ENCODE assay signal across 8 mouse cellular contexts in genomic region chr8:105661167-105661566, GRCm38 (mm10). TPM values are rescaled to one million over a fixed set of nuclear protein-coding genes. Genes with fewer than 3 reads are reported as not detected.
DNase-seq lines count a peak whose midpoint lies in the region; ATAC-seq lines count a peak whose summit lies in the region.

No protein-coding gene starts in this region.

- DNase-seq in cerebellum, adult 9-10 months = peak; percentile 58
- DNase-seq in cerebellum, adult 11 months = no peak
- peak; percentile 12 to 69 for DNase-seq in left cerebral cortex, postnatal 14 days (ENCODE audit: low spot score in 2 of 2)
- DNase-seq in left cerebral cortex, postnatal 10 days (ENCODE audit: extremely low spot score in 1 of 2, low spot score in 2 of 2) = no peak
- peak; percentile 70 for DNase-seq in brain, adult 2 months (ENCODE audit: low read depth, low spot score)
- no peak for DNase-seq in testis, postnatal 14 days (ENCODE audit: low spot score)
- no peak for DNase-seq in ovary, adult 18-20 months (ENCODE audit: low spot score)

- intact Hi-C loops in left cerebral cortex, postnatal 14 days (cut with DNase I) = no loop called here
- intact Hi-C loops in left cerebral cortex, postnatal 10 days (cut with DNase I) = no loop called here

- peak; percentile 82 for ATAC-seq in megakaryocyte-erythroid progenitor cell, adult 5-6 weeks (replicated peaks; ENCODE audit: low FRiP score, low TSS enrichment, poor library complexity, severe bottlenecking)

RNA-seq across cellular contexts. Expression of gene Agrp, which starts 24.0 kb away (rescaled TPM):
- under 1 TPM in 1 of 2 experiments, not detected in 1; 0.51 TPM for total RNA-seq in left cerebral cortex, postnatal 14 days (2021)
- not detected for total RNA-seq in left cerebral cortex, postnatal 10 days (2021)
- total RNA-seq in megakaryocyte-erythroid progenitor cell, adult 5-6 weeks (2014; fragmentation: Nextera tagmentation) = not detected in 2 replicates
- not detected in 2 replicates for total RNA-seq in megakaryocyte-erythroid progenitor cell, adult 5-6 weeks (2017)

RNA-seq across cellular contexts. Expression of gene Ctcf, which starts 24.8 kb away (rescaled TPM):
- total RNA-seq in left cerebral cortex, postnatal 14 days (2021) = 10 to 100 TPM; 57.5 to 58.9 TPM
- 10 to 100 TPM; 54.3 to 55.9 TPM for total RNA-seq in left cerebral cortex, postnatal 10 days (2021)
- total RNA-seq in megakaryocyte-erythroid progenitor cell, adult 5-6 weeks (2014; fragmentation: Nextera tagmentation) = 96.1 and 112 TPM in 2 replicates
- total RNA-seq in megakaryocyte-erythroid progenitor cell, adult 5-6 weeks (2017) = 113 and 160 TPM in 2 replicates

RNA-seq across cellular contexts. Expression of gene Carmil2, which starts 24.9 kb away (rescaled TPM):
- 10 to 100 TPM; 55.4 to 56.2 TPM for total RNA-seq in left cerebral cortex, postnatal 14 days (2021)
- total RNA-seq in left cerebral cortex, postnatal 10 days (2021) = 10 to 100 TPM; 43.6 to 46.6 TPM
- 5.7 and 7.1 TPM in 2 replicates for total RNA-seq in megakaryocyte-erythroid progenitor cell, adult 5-6 weeks (2014; fragmentation: Nextera tagmentation)
- 1.1 and 2.7 TPM in 2 replicates for total RNA-seq in megakaryocyte-erythroid progenitor cell, adult 5-6 weeks (2017)

RNA-seq across cellular contexts. Expression of gene Acd, which starts 39.7 kb away (rescaled TPM):
- 10 to 100 TPM; 46.1 to 47.9 TPM for total RNA-seq in left cerebral cortex, postnatal 14 days (2021)
- total RNA-seq in left cerebral cortex, postnatal 10 days (2021) = 10 to 100 TPM; 49.3 to 51.0 TPM
- 60.3 and 83.6 TPM in 2 replicates for total RNA-seq in megakaryocyte-erythroid progenitor cell, adult 5-6 weeks (2014; fragmentation: Nextera tagmentation)
- total RNA-seq in megakaryocyte-erythroid progenitor cell, adult 5-6 weeks (2017) = 20.6 and 46.8 TPM in 2 replicates

RNA-seq across cellular contexts. Expression of gene Pard6a, which starts 39.8 kb away (rescaled TPM):
- 10 to 100 TPM; 45.6 to 49.5 TPM for total RNA-seq in left cerebral cortex, postnatal 14 days (2021)
- 10 to 100 TPM; 40.7 to 44.1 TPM for total RNA-seq in left cerebral cortex, postnatal 10 days (2021)
- total RNA-seq in megakaryocyte-erythroid progenitor cell, adult 5-6 weeks (2014; fragmentation: Nextera tagmentation) = 9.1 and 16.5 TPM in 2 replicates
- total RNA-seq in megakaryocyte-erythroid progenitor cell, adult 5-6 weeks (2017) = 2.6 and 13.0 TPM in 2 replicates

Comparison
In these comparisons a context has a peak if more than half of its experiments do, and no peak if none do; other contexts are left out.
1. DNase-seq: peak in cerebellum, adult 9-10 months (single experiment), left cerebral cortex, postnatal 14 days (2 of 2) and brain, adult 2 months (single experiment); none in cerebellum, adult 11 months (single experiment), left cerebral cortex, postnatal 10 days (0 of 2), testis, postnatal 14 days (single experiment) and ovary, adult 18-20 months (single experiment).
2. RNA of gene Carmil2, which starts 24.9 kb away (total RNA-seq): 55.4 to 56.2 TPM in left cerebral cortex, postnatal 14 days and 43.6 to 46.6 TPM in left cerebral cortex, postnatal 10 days; 1.1 to 7.1 TPM in megakaryocyte-erythroid progenitor cell, adult 5-6 weeks; every median in the first group is over 4 times any median in the second.